In the genomic region with DNA sequence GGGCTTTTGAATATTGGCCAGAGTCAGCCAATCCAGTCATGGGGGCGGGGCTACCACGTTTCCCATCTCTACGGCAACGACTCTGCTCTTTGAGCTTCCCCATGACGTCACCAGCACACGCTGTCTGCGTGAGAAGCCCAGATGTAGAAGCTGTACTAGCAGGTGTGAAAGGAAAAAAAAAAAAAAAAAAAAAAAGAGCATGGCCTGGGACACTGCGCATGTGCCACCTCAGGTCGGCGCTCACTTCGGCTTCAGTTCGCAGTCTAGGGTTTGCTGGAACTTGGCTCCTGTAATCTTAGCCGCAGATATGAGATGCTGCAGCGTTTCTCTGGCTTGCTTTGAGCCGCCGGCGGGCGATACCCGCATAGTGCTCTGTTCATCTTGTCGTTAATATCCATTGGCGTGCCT, we compare ENCODE assay signal across 8 mouse cellular contexts.
DNase-seq lines count a peak whose midpoint lies in the region; ATAC-seq and TF ChIP-seq lines count a peak whose summit lies in the region.

No protein-coding gene starts in this region.

- no peaks in the 10 kb centered on the region for H3K36me3 ChIP-seq in heart, adult 2 months (ENCODE audit: control insufficient read depth, insufficient read depth, low read length)
- no peaks in the 10 kb centered on the region for H3K36me3 ChIP-seq in intestine, embryonic 15.5 days
- no peaks in the 10 kb centered on the region for H3K36me3 ChIP-seq in liver, embryonic 12.5 days
- H3K36me3 ChIP-seq in neural tube, embryonic 15.5 days: no peaks in the 10 kb centered on the region

- H3K4me1 ChIP-seq in heart, adult 2 months (ENCODE audit: control insufficient read depth, insufficient read depth, low read length): peaks cover 5% of the 10 kb centered on the region; the same call in 1 of the 2 replicates
- H3K4me1 ChIP-seq in intestine, embryonic 15.5 days (replicated peaks): peaks cover 16% of the 10 kb centered on the region
- H3K4me1 ChIP-seq in liver, embryonic 12.5 days: peaks cover 23% of the 10 kb centered on the region
- H3K4me1 ChIP-seq in neural tube, embryonic 15.5 days: peaks cover 40% of the 10 kb centered on the region

- TF ChIP-seq EP300 in heart, adult 2 months (IDR thresholded peaks at IDR 0.05; ENCODE audit: insufficient read depth, low read depth, low read length): 0 out of 2 replicates have a peak, but pooled peaks have one; percentile 38

- intact Hi-C loops in heart, adult 2 months (cut with DNase I): no loop called here

- no peak overlapping the region for H3K27ac ChIP-seq in heart, adult 2 months
- H3K27ac ChIP-seq in intestine, embryonic 15.5 days: no peak overlapping the region
- no peak overlapping the region for H3K27ac ChIP-seq in liver, embryonic 12.5 days
- peak overlapping the region; percentile 82 for H3K27ac ChIP-seq in neural tube, embryonic 15.5 days (replicated peaks)

- ATAC-seq in erythroblast, adult 5-6 weeks (replicated peaks; ENCODE audit: low FRiP score, poor library complexity, severe bottlenecking): peak; percentile 63; the same call in 1 of the 2 replicates
- ATAC-seq in intestine, embryonic 15.5 days: peak; percentile 86
- ATAC-seq in liver, embryonic 12.5 days: peak; percentile 64
- peak; percentile 86 for ATAC-seq in neural tube, embryonic 15.5 days (ENCODE audit: low FRiP score)

- H3K9ac ChIP-seq in heart, adult 2 months (ENCODE audit: low read depth, low read length): no peak overlapping the region
- H3K9ac ChIP-seq in intestine, embryonic 15.5 days: no peak overlapping the region
- H3K9ac ChIP-seq in liver, embryonic 12.5 days: no peak overlapping the region
- peak overlapping the region; percentile 37 for H3K9ac ChIP-seq in neural tube, embryonic 15.5 days (replicated peaks)

- no peaks in the 10 kb centered on the region for H3K79me2 ChIP-seq in heart, adult 2 months (replicated peaks; ENCODE audit: control insufficient read depth, insufficient read depth, low read length)

- no peaks in the 10 kb centered on the region for H3K27me3 ChIP-seq in heart, adult 2 months (ENCODE audit: control insufficient read depth, insufficient read depth, low read length)
- H3K27me3 ChIP-seq in intestine, embryonic 15.5 days (replicated peaks): no peaks in the 10 kb centered on the region
- H3K27me3 ChIP-seq in liver, embryonic 12.5 days (replicated peaks): peaks cover 64% of the 10 kb centered on the region
- H3K27me3 ChIP-seq in neural tube, embryonic 15.5 days (replicated peaks): no peaks in the 10 kb centered on the region

- DNase-seq in heart, adult 2 months: no peak
- DNase-seq in heart, adult 9 months (ENCODE audit: low spot score in 2 of 2): no peak
- peak; percentile 71 for DNase-seq in adrenal gland, postnatal 14 days
- DNase-seq in thymus, postnatal 14 days: peak; percentile 92

- H3K4me2 ChIP-seq in intestine, embryonic 15.5 days (replicated peaks): peak overlapping the region; percentile 64
- peak overlapping the region; percentile 63 for H3K4me2 ChIP-seq in liver, embryonic 12.5 days
- H3K4me2 ChIP-seq in neural tube, embryonic 15.5 days: peak overlapping the region; percentile 59

- 15% methylated on average over 21 of the region's 21 CpGs for WGBS in heart, adult 2 months
- WGBS in intestine, embryonic 15.5 days: 5% methylated on average over 21 of the region's 21 CpGs
- 3% methylated on average over 21 of the region's 21 CpGs for WGBS in liver, embryonic 12.5 days (ENCODE audit: insufficient replicate concordance)
- WGBS in neural tube, embryonic 15.5 days: 2% methylated on average over 21 of the region's 21 CpGs

- 0 out of 2 replicates have a peak overlapping the region, but pooled peaks have one; percentile 5 for H3K4me3 ChIP-seq in heart, adult 2 months
- peak overlapping the region; percentile 14; the same call in 1 of the 2 replicates for H3K4me3 ChIP-seq in intestine, embryonic 15.5 days (replicated peaks)
- H3K4me3 ChIP-seq in liver, embryonic 12.5 days: peak overlapping the region; percentile 32
- H3K4me3 ChIP-seq in neural tube, embryonic 15.5 days (replicated peaks): peak overlapping the region; percentile 34

- no peak for TF ChIP-seq POLR2A in heart, adult 2 months (IDR thresholded peaks at IDR 0.05; ENCODE audit: insufficient read depth, low read depth, low read length)

- peak; percentile 36 for TF ChIP-seq CTCF in heart, adult 2 months (IDR thresholded peaks at IDR 0.05)

- no peaks in the 10 kb centered on the region for H3K9me3 ChIP-seq in intestine, embryonic 15.5 days
- no peaks in the 10 kb centered on the region for H3K9me3 ChIP-seq in liver, embryonic 12.5 days (replicated peaks)
- H3K9me3 ChIP-seq in neural tube, embryonic 15.5 days (replicated peaks): no peaks in the 10 kb centered on the region

Comparison
In these comparisons a context has a peak if more than half of its experiments do, and no peak if none do; other contexts are left out.
1. DNase-seq: peak in adrenal gland, postnatal 14 days (single experiment) and thymus, postnatal 14 days (single experiment); none in heart, adult 2 months (0 of 2) and heart, adult 9 months (0 of 2).
2. Peak in every context shown above with its lines, with median percentiles within 50 percentile points of each other: H3K4me3 ChIP-seq, ATAC-seq and H3K4me2 ChIP-seq.